Mouse (Mus musculus) mesoderm, embryonic 11.5 days (tissue): ENCODE measurements at regions not wholly inside any gene's neighbourhood (a gene's known extent, or its start where the extent isn't known, plus 50 kb on each side); places are given as distances from the start of the nearest gene placed in this dataset.

Source experiments
- DNase-seq: peaks from one replicate; pipeline ENCODE4 v3.0.0-alpha.2; 2012; ENCODE audit warnings: low read depth, low spot score

DNA sequence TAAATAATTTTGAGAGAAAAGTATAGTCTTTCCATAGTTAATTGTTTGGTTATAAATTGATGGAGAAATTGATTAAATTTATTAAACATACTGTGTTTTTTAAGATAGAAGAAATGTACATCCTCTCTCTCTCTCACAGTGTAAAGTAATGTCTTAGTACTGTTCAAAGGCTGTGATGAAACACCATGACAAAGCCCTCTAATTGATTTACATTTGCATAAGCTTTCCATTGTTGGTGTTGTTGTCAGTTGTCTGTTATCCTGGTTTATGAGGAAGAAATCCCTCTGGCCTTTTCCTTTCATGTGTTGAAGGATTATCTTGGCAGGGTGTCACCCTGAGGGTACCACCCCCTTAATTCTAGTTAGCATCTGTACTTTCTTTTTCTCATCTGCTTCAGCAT is 207.2 kb upstream of the Dmd start:
- DNase-seq: no peak

DNA sequence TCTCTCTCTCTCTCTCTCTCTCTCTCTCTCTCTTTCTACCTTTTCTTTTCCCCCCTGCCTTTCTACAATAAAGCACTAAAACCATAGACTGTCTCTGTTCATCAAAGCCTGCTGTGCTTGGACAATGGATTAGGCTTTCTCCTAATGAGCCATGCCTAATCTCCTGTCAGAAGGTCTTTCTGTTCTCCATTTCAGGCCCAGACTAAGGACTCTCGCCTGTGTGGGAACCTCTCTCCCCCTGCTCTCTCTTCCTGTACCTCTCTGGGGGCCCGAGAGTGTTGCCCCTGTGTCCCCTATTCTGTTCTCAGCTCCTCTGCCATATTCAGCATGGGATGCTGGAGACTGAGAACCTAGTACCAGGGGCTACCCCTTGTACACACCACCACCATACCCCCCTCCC is 184.5 kb upstream of the Dmd start:
- DNase-seq: no peak

DNA sequence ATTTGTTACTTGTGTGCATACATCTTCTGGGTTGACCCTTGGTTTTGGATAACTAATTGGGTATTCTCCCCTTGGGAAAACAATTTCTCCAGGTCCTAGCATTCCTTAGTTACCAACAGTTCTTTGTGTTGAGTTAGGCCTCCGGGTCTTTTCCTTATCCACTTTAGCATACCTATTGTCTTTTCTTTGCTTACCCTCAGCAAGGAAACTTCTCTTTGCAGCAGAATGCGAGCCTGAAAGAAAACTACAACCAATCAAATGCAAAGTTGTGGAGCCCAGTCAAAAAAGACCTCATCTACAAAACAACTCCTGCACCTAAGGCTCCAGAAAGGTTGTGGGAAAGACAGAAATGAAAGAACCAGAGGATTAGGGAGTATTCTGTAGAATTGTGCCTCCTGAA is 139.5 kb upstream of the Dmd start:
- DNase-seq: no peak

DNA sequence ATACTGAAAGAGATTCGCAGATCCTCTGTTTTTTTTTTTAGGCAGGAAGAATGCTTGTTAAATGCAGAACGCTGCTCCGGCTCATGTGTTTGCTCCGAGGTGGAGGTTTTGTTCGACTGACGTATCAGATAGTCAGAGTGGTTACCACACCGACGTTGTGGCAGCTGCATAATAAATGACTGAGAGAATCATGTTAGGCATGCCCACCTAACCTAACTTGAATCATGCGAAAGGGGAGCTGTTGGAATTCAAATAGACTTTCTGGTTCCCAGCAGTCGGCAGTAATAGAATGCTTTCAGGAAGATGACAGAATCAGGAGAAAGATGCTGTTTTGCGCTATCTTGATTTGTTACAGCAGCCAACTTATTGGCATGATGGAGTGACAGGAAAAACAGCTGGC is 134.1 kb upstream of the Dmd start:
- peak; percentile 21 for DNase-seq

DNA sequence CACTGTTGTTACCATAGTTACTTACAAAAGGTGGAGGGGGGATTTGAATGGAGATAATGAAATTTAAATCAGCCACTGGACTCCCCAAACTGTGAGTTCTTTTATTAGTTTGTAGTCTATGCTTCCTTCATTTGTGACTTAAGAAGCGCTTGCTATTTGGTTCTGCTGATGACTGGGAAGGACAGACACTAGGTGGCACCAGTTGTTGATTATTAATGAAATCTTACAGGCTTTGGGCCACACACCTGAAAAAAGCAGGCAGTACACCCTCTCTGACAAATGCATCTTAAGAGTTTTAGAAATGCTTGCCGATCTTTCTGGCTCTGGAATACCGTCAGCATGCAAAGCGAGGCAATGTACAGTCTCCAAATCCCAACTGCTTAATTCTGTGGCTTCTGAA is 131.6 kb upstream of the Dmd start:
- DNase-seq: no peak

DNA sequence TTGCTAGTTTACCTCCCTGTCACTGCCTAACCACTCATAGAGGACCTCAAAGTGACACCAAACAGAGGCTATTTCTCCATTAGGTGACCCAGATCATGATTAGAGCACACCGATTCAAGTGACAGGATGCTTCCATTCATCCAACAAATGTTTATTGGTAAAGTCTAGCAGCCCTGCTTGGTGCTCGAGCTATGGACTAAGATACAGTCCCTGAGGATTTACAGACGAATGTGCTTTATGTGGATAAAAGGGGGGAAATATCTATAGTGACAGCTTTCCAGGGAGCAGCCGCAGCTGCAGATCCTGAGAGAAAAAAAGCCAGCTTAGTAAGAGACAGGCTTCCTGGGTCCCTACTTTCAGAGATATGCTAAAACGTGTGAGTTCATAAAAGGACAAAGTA is 125.1 kb upstream of the Dmd start:
- DNase-seq: no peak

DNA sequence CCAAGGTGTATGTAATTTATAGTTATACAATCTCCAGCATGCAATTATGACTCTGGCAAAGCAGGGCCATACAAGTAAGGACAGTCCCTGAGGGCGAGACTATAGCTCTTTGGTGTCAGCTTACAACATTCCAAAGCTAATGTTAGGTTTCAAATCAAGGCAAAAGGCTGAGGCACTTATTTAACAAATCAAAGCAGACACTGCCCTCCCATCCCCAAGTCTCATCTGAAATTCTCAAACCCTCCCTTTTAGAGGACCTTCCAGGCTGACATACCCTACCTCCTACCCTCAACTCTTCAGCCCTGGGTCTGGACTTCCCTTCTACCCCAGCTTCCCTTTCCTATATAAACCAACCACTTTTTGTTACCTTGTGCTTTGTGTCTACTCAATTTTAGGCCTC is 82.6 kb upstream of the Dmd start:
- peak; percentile 5 for DNase-seq
